Mouse (Mus musculus) kidney, postnatal 25 days (tissue): ENCODE results near the gene Tomm20l.
"Not testable (repeated sequence)": the region's sequence is repeated elsewhere in the genome, so short reads cannot be mapped to it uniquely, and the experiment has no call there.

Experiments
- DNase-seq, 2 experiments: peaks; one replicate each; pipeline ENCODE4 v3.0.0; 2021; ENCODE audit warnings: mixed read lengths in 2 of 2

The Tomm20l gene

DNA sequence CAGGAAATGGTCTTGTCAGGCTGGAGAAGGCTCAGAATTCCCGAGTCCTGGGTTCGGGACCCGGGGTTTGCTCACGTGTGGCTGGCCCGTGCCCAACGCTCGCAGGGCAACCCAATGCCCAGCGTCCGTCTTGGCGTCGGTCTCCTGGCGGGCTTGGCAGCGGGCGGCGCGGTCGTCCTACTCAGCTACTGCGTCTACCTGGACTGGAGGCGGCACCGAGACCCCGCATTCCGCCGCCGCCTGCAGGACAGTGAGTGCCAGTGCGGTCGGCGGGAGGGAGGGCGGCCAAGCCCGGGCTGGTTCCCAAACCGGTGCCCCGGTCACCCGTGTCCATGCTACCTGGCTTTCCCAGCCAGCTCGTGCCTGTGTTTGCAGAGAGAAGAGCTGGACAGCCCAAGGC, at the start of gene Tomm20l:
Tomm20l (plus strand) TSS at position 98 of the 400 bp plus-strand sequence.
- peak; percentile 74 to 89 for DNase-seq

DNA sequence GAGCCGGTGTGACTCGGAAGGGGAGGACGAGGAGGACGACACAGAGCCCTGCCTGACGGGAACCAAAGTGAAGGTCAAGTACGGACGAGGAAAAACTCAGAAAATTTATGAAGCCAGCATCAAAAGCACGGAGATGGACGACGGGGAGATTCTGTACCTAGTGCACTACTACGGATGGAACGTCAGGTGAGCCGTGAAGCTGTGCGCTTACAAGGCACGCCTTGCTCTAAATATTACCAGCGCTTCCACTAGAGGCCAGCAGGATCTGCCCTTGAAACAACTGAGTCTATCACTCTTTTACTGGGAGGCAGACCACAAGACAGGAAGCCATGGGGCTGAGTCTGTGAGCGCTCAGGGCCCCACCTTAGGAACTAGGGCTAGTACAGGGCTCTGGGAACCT, 41.4 kb upstream of the Tomm20l start:
- DNase-seq, result no peak

- no peak for DNase-seq
Observed at GRCm38 (mm10) chr12:71072048-71072447, 39.2 kb upstream of the Tomm20l start.

DNA sequence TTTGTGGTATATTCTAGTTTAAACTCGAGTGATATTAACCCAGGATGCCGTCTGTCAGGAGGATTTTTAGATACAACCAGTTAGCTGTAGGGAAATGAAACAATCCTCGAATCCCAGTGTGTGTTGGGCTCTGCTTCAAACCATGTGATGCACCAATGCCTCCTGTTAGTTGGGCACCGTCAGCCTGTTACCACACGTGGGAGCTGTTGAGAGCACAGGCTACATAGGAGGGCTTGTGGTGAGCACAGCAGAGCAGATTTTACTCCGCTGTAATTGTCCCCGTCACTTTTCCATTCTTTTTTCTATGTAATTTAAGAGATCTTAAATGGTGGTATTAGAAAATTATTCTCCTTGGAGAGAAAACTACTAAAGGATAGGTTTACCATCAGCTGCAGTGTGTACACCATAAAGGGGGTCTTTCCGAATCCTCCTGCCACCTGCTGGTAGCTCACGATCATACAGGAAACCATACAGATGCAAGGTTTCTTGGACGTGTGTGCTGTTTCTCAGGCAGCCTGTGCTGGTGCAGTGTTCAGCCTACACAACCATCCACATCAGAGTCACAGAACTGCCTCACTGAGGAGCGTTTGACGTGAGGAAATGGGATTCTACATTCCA, 38.0 kb upstream of the Tomm20l start:
- peak; percentile 46 to 57 for DNase-seq

DNA sequence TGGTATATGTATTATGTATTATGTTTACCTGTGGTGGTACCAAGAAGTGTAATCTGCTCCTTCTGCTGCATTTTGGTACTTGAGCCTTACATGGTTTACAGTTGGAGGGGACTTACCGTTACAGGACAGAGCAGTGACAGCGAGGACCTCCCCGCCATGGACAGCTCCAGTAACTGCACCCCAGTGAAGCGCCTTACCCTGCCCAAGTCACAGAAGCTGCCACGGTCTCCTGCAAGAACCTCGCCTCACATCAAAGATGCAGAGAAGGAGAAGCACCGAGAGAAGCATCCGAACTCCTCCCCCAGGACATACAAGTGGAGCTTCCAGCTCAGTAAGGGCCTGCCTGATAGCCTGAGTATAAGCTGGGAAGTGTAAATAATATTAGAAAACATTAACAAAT, 24.9 kb upstream of the Tomm20l start:
- no peak for DNase-seq

- DNase-seq, result not testable (repeated sequence)
Observed at GRCm38 (mm10) chr12:71104275-71104674, 7.0 kb upstream of the Tomm20l start.

- DNase-seq, result no peak
Observed at GRCm38 (mm10) chr12:71107216-71107771, 3.9 kb upstream of the Tomm20l start.

GRCm38 (mm10) chr12:71113074-71113473, 1.8 kb downstream of the Tomm20l start:
- no peak for DNase-seq

DNA sequence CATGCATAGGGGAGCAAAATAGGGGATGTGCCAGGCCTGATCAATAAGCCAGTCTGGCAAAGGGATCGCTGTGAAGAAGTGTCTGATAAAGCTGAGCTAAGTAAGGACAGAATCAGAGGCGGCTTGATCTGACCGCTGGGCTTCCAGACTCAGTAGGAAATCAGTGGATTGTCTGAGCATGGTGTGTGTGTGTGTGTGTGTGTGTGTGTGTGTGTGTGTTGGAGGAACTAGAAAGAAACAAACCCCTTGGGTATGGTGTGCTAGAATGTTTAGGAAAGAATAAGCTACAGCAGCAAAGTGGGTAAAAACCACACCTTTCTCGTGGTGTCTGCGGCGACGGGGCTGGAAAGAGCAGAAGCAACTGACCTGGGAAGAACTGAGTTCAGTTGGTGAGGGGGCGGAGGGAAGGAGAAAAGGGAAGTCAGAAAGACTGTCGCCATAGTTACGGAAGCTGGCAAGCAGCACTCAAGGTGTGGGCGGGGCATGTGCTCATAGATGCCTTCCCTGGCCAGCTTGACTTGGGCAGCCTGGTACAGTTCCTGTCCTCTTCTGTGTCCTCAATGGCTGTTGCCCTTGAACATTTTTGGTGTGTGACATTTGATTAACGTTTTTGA, 2.6 kb downstream of the Tomm20l start:
- peak; percentile 79 to 85 for DNase-seq

DNA sequence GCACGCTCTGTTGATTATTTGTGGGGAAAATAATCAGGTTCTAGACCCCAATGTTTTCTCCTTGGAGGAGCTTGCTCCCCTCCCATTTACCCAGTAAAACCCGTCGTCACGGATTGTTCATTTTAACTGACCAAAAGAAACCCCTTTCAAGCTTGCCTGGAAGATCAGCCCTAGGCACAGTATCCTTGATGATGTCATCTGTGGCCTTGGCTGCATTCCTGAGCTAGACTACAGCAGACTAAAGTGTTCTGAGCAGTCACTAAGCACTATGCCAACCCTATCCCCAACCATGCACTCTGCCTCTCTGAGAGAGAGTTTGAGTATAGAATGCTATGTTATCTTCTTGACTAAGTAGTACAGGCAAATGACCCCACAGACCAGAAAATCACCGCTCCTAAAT, 5.2 kb downstream of the Tomm20l start:
- no peak for DNase-seq

- DNase-seq, result no peak
Observed at GRCm38 (mm10) chr12:71122731-71123130, 11.5 kb downstream of the Tomm20l start.

- no peak for DNase-seq
Observed at GRCm38 (mm10) chr12:71123286-71123685, 12.1 kb downstream of the Tomm20l start.

DNA sequence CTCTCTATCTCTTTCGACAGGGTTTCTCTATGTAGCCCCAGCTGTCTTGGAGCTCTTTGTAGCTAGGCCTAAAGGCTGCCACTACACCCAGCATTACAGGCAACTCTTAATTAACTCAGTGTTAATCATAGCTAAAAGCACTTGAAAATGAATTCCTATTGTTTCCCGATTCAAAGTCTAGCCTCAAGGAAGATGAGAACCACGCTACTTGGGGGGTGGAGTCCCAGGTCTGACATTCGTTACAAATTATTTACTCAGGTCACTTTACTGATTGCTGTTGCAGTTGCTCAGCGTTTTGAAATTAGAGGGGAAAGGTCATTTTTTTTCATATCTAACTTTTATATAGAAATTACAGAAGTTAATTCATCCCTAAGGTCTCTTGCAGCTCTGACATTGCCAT, 24.4 kb downstream of the Tomm20l start:
- peak in 1 of 2 experiments; percentile 20 for DNase-seq

- DNase-seq, result peak; percentile 78 to 89
Observed at GRCm38 (mm10) chr12:71136130-71136973, 25.1 kb downstream of the Tomm20l start, which contains the start of the genes Timm9 and 2700049A03Rik. Gene Timm9, minus strand, starts transcription at chr12:71136684. Gene 2700049A03Rik, plus strand, starts transcription at chr12:71136848.

- DNase-seq, result peak; percentile 88 to 92
Observed at GRCm38 (mm10) chr12:71136974-71137491, 25.8 kb downstream of the Tomm20l start.

GRCm38 (mm10) chr12:71137686-71138085, 26.5 kb downstream of the Tomm20l start:
- no peak for DNase-seq

- peak in 1 of 2 experiments; percentile 24 for DNase-seq
Observed at GRCm38 (mm10) chr12:71139258-71139828, 28.1 kb downstream of the Tomm20l start.

DNA sequence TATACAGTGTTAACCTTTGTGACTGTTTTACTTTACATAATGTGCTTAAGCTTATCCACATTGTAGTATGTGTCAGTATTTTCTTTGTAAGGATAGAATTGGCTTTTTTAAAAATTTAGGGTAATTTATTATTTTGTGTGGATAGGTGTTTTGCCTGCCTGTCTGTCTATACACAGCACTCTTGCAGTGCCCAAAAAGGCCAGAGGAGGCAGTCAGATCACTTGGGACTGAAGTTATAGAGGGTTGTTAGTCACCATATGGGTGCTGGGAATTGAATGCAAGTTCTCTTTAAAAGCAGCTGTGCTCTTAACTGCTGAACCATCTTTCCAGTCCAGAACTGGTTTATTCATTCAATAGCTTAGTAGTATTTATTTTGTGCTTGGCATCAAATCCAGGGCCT, 30.0 kb downstream of the Tomm20l start:
- DNase-seq, result no peak

- peak in 1 of 2 experiments; percentile 73 for DNase-seq
Observed at GRCm38 (mm10) chr12:71147641-71148040, 36.4 kb downstream of the Tomm20l start.

DNA sequence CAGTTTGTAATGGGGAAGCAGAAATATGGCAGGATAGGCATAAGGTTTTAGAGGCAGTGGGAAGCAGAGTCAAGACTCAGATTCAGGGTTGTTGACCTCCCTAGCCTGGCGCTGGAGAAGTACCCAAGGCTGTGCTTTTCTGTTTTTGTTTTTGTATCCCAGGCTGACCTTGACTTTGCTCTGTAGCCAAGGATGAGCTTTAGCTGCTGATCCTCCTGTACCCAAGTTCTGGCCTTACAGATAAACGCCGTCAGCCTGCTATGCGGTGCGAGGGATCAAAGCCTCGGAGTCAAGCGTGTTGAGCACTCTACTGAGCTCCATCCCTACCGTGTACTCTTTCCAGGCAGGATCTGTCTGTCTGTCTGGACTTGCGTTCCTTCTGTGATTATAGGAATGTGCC, 37.6 kb downstream of the Tomm20l start:
- DNase-seq, result no peak

DNA sequence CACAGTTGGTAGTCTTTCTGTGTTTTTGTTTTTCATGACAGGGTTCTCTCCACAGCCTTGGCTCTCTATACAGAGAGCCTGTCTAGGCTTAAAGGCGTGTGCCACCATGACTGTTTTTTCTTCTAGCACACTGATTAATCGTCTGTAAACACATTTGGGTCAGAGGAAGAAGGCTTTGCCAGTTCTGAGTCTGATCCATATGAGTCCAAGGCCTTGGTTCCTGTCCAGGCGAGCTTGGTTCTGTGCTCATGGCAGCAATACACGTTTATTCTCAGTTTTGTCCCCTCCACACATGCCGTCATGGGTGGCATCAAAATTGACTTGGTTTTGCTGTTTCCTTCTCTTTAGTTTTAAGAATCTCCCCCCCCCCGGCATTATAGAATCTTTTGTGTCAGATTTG, 38.2 kb downstream of the Tomm20l start:
- no peak for DNase-seq

DNA sequence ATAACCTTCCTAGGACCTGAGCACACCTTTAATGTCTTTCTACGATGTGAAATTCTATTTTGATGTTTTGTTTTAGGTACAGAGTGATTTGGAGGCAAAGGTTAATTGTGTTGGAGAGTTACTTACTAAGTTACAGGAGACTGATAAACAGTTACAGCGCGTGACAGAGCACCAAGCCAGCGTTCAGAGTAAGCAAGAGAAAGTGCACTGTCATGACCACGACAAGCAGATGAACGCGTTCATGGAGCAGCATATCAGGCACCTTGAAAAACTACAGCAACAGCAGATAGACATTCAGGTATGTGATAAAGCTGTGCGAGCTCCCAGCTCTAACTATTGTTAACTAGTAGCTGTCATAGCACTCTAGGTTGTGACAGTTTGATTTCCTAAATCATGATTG, 38.9 kb downstream of the Tomm20l start:
- DNase-seq, result no peak

DNA sequence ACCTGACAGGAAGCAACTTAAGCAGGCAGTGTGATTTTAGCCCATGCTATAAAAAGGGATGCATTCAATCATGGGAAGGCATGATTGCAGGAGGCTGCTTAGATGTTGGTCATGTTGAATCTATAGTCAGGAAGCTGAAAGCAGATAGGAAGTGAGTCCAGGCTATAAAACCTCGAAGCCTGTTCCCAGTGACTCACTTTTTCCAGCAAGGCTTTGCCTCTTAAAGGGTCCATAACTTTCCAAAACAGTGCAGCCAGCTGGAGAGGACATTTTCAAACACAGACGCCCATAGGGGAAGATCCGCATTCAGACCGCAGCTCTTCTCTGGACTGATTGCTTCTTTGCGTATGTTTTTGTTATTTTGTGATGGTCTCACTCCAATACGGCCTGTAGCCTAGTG, 43.8 kb downstream of the Tomm20l start:
- DNase-seq, result no peak
